10 mouse cellular contexts compared by ENCODE assay signal in the genomic region with DNA sequence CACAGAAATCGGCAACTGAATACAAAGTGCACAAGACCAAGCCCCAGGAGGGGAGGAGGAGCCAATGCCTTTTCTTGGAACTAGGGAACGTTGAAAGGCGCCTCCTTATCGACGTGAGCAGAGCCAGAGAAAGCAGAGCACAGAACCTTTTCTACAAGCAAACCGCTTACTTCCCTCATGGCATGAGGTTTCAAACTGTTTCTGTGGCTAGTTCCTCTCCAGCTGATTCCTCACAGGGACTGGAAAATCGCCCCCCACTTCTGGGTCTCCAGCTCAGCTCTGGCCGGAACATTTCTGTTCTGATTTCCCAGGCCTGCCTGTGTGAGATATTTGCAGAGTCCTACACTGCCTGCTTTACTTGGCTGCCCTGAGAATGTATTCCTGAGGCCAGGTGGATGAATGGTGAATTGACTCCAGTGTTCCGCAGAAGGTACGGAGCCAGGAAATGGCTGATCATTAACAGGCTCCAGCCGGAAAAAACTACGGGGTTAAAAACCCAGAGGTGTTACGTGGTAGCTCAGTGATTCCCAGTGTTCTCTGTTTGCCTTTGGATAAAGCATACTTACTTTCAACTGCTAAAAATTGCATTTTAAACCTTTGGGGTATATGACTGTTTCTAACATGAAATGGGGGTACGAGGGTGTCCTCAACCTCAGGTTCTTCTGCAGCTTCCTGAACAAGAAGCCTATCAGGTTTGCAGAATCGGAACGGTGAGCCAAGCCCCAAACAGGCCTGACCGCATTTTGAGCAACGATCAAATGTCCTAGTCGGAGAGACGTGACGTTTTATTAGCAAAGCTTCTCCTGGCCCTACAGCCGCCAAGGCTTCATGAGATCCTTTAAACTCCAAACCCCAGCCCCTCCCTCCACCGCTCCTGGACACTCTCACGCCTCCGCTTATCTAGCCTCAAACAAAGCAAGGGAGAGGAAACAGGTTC. TPM values are rescaled to one million over a fixed set of nuclear protein-coding genes. Genes with fewer than 3 reads are reported as not detected.
DNase-seq lines count a peak whose midpoint lies in the region; ATAC-seq and TF ChIP-seq lines count a peak whose summit lies in the region.
"Had no signal": no experiment of that assay in that cellular context is flagged by ENCODE, and none has a peak within 500 bp of the region (broad histone marks: within the 10 kb centered on the region; RNA-seq: fewer than 3 reads in every experiment).

No protein-coding gene starts in this region.

- intact Hi-C loops in left cerebral cortex, postnatal 4 days (cut with DNase I): loop anchor here (5.0 kb wide), 1 partner anchor 73 kb away; no protein-coding TSS in a partner anchor

- no peak for TF ChIP-seq CTCF in brain, embryonic 14.5 days (IDR thresholded peaks at IDR 0.05; ENCODE audit: borderline replicate concordance, extremely low read depth, insufficient read depth, insufficient read length)
- 0 out of 2 replicates have a peak, but pooled peaks have one; percentile 19 for TF ChIP-seq CTCF in kidney, adult 2 months (conservative IDR thresholded peaks at IDR 0.05; ENCODE audit: insufficient read depth, insufficient read length, low read depth, low read length)

- peak overlapping the region; percentile 88 for H3K27ac ChIP-seq in kidney, adult 2 months (ENCODE audit: insufficient read depth, low read depth, low read length)
- peak overlapping the region; percentile 85 for H3K27ac ChIP-seq in lung, embryonic 16.5 days (ENCODE audit: low read length)
- H3K27ac ChIP-seq in forebrain, embryonic 16.5 days (ENCODE audit: low read length): no peak overlapping the region

- no peaks in the 10 kb centered on the region for H3K9me3 ChIP-seq in lung, embryonic 16.5 days (ENCODE audit: control insufficient read depth, low read length)
- no peaks in the 10 kb centered on the region for H3K9me3 ChIP-seq in forebrain, embryonic 16.5 days (ENCODE audit: control insufficient read depth, low read length)

- no peaks in the 10 kb centered on the region for H3K36me3 ChIP-seq in kidney, adult 2 months (ENCODE audit: control insufficient read depth, insufficient read depth, low read length)
- H3K36me3 ChIP-seq in lung, embryonic 16.5 days (ENCODE audit: control insufficient read depth, insufficient read depth, low read length): peaks cover 5% of the 10 kb centered on the region
- H3K36me3 ChIP-seq in forebrain, embryonic 16.5 days (ENCODE audit: control insufficient read depth, insufficient read depth): no peaks in the 10 kb centered on the region

- DNase-seq in heart, adult 11 months: peak; percentile 92
- DNase-seq in heart, adult 8-10 months (ENCODE audit: low spot score): no peak
- DNase-seq in brain, embryonic 14.5 days (ENCODE audit: low read depth): peak; percentile 17
- peak; percentile 94 for DNase-seq in kidney, adult 2 months
- DNase-seq in left cerebral cortex, postnatal 4 days: no peak
- DNase-seq in T-cell, adult 2 months (ENCODE audit: low spot score): no peak
- DNase-seq: right cerebral cortex, adult 18-20 months had no signal

- WGBS in kidney, adult 2 months: 14% methylated on average over 25 of the region's 25 CpGs
- 18% methylated on average over 25 of the region's 25 CpGs for WGBS in lung, embryonic 16.5 days
- WGBS in forebrain, embryonic 16.5 days: 75% methylated on average over 25 of the region's 25 CpGs

- H3K4me2 ChIP-seq in lung, embryonic 16.5 days (ENCODE audit: low read depth, low read length): peak overlapping the region; percentile 37
- no peak overlapping the region for H3K4me2 ChIP-seq in forebrain, embryonic 16.5 days (ENCODE audit: low read length)

- no peak overlapping the region for H3K4me3 ChIP-seq in kidney, adult 2 months (ENCODE audit: insufficient read depth, low read depth, low read length)
- H3K4me3 ChIP-seq in lung, embryonic 16.5 days (ENCODE audit: low read length): peak overlapping the region; percentile 9
- no peak overlapping the region for H3K4me3 ChIP-seq in forebrain, embryonic 16.5 days (replicated peaks; ENCODE audit: low read length)

- H3K4me1 ChIP-seq in kidney, adult 2 months (ENCODE audit: control insufficient read depth, insufficient read depth, low read length): peaks cover 30% of the 10 kb centered on the region
- H3K4me1 ChIP-seq in lung, embryonic 16.5 days (replicated peaks; ENCODE audit: control insufficient read depth, insufficient read depth, low read length): peaks cover 25% of the 10 kb centered on the region
- no peaks in the 10 kb centered on the region for H3K4me1 ChIP-seq in forebrain, embryonic 16.5 days (replicated peaks; ENCODE audit: control insufficient read depth, insufficient read depth, low read length)

- no peak for TF ChIP-seq POLR2A in brain, embryonic 14.5 days (IDR thresholded peaks at IDR 0.05; ENCODE audit: borderline replicate concordance, extremely low read depth, insufficient read depth, insufficient read length, poor library complexity, severe bottlenecking)
- no peak for TF ChIP-seq POLR2A in kidney, adult 2 months (IDR thresholded peaks at IDR 0.05; ENCODE audit: low read depth, low read length)

- H3K9ac ChIP-seq in lung, embryonic 16.5 days (ENCODE audit: low read length): peak overlapping the region; percentile 56
- no peak overlapping the region for H3K9ac ChIP-seq in forebrain, embryonic 16.5 days (replicated peaks; ENCODE audit: low read depth, low read length)

- ATAC-seq in lung, embryonic 16.5 days (ENCODE audit: low read depth): peak; percentile 77
- no peak for ATAC-seq in forebrain, embryonic 16.5 days

- H3K27me3 ChIP-seq in kidney, adult 2 months (replicated peaks; ENCODE audit: control insufficient read depth, insufficient read depth, low read length): no peaks in the 10 kb centered on the region
- H3K27me3 ChIP-seq in lung, embryonic 16.5 days (ENCODE audit: control insufficient read depth, insufficient read depth, low read depth, low read length): no peaks in the 10 kb centered on the region
- H3K27me3 ChIP-seq in forebrain, embryonic 16.5 days (replicated peaks; ENCODE audit: control insufficient read depth, insufficient read depth, low read length): no peaks in the 10 kb centered on the region
- H3K27me3 ChIP-seq: CH12.LX had no signal

RNA-seq across cellular contexts. Expression of a gene that starts 10.7 kb away (rescaled TPM):
- total RNA-seq in heart, adult 8-10 months (2022): 10 to 100 TPM in 2 of 4 experiments, 1 to 10 TPM in 2; 6.8 to 11.1 (median 9.0) TPM
- polyA plus RNA-seq in brain, embryonic 14.5 days (2012; rRNA removed): 14.4 TPM in 2 replicates
- 27.3 and 28.1 TPM in 2 replicates for polyA plus RNA-seq in kidney, adult 2 months (2012; rRNA removed)
- polyA plus RNA-seq in lung, embryonic 16.5 days (2015; fragmentation: Nextera tagmentation; extraction: Ambion mirVana): 19.7 and 21.1 TPM in 2 replicates
- 10 to 100 TPM; 15.5 to 16.1 TPM for total RNA-seq in left cerebral cortex, postnatal 4 days (2021)
- polyA plus RNA-seq in forebrain, embryonic 16.5 days (2015; fragmentation: Nextera tagmentation; extraction: Ambion mirVana): 10.8 and 12.3 TPM in 2 replicates

Comparison
In these comparisons a context has a peak if more than half of its experiments do, and no peak if none do; other contexts are left out.
1. DNase-seq: peak in heart, adult 11 months (single experiment), brain, embryonic 14.5 days (single experiment) and kidney, adult 2 months (single experiment); none in heart, adult 8-10 months (single experiment), left cerebral cortex, postnatal 4 days (single experiment) and T-cell, adult 2 months (single experiment).